Mouse (Mus musculus) macrophage (primary cell): ENCODE measurements around the gene Cfap157. TPM values are rescaled to one million over a fixed set of nuclear protein-coding genes. Genes with fewer than 3 reads are reported as not detected.
A peak's percentile ranks its signal among the peaks of the same experiment; 100 is the strongest.

Experiments used
- H3K27ac ChIP-seq: fragments of 350-480 bp; formaldehyde crosslinking; 2 replicates; pipeline ENCODE4 v1.9.0; 2021
- H3K36me3 ChIP-seq: fragments of 350-480 bp; formaldehyde crosslinking; 2 replicates; pipeline ENCODE4 v1.9.0; 2021; ENCODE audit errors: inconsistent target
- H3K4me3 ChIP-seq: fragments of 350-480 bp; formaldehyde crosslinking; 2 replicates; pipeline ENCODE4 v1.9.0; 2021; ENCODE audit errors: inconsistent target
- H3K79me2 ChIP-seq: fragments of 350-480 bp; formaldehyde crosslinking; 2 replicates; pipeline ENCODE4 v1.9.0; 2021; ENCODE audit errors: inconsistent target
- WGBS: methylation state at CpG from one replicate; pipeline ENCODE4 v1.1.7; 2026; ENCODE audit warnings: inconsistent platforms; ENCODE audit not compliant: missing documents; 5-methylcytosine and 5-hydroxymethylcytosine counted together
- polyA plus RNA-seq: library from polyadenylated mRNA; stranded (reverse); fragments of 250-400 nt; gene quantifications from 3 replicates; pipeline ENCODE4 v1.2.4, GENCODE M21; 2018; ENCODE audit warnings: inconsistent platforms

Cfap157 gene
- polyA plus RNA-seq, 1 experiment from 2014 or later, result not detected

- no peak overlapping the region for H3K4me3 ChIP-seq
- H3K27ac ChIP-seq, result no peak overlapping the region
Observed at GRCm38 (mm10) chr2:32769327-32770085, 14.7 kb downstream of the Cfap157 start.

DNA sequence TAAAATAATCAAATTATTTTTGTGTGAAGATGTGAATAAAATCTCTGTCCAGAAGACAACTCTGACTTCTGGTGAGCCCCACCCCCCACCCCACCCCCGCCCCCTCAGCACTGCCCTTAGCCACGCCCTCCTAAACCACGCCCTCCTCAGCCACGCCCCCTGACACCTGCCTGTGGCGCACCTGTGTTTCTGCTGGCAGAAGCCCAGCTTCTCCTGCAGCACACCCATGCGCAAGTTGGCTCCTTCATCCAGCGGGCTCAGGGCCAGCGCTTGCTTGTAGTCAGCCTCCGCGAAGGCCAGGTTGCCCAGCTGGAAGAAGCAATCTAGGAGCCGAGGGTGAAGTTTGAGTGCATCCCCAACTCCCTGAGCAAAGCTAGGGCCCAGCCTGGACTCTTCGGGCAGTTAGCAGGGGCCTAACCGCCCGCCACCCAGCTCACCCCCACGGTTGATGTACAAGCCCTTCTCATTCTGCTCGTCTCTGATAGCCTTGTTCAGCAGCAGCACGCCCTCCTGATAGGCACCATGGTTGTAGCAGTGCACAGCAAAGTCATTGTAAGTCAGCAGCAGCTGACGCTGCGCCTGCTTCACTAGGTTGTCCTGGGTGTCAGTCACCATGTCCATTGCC lies 15.5 kb downstream of the Cfap157 start:
- Histone ChIP-seq H3K79me2 (no peaks in the 10 kb centered on the region), H3K4me3 (no peak overlapping the region), H3K36me3 (no peaks in the 10 kb centered on the region), H3K27ac (no peak overlapping the region)
- 88% methylated on average over 16 of the region's 19 CpGs for WGBS

More at GRCm38 (mm10) chr2:32769327-32770085, 14.7 kb downstream of the Cfap157 start:
- no peaks in the 10 kb centered on the region for H3K79me2 ChIP-seq
- no peaks in the 10 kb centered on the region for H3K36me3 ChIP-seq
- 88% methylated on average over 5 of the region's 5 CpGs for WGBS

- WGBS, result 73% methylated on average over 10 of the region's 12 CpGs
- no peaks in the 10 kb centered on the region for H3K79me2 ChIP-seq
- H3K36me3 ChIP-seq, result peaks cover 12% of the 10 kb centered on the region; the same call in 1 of the 2 replicates
- H3K4me3 ChIP-seq, result no peak overlapping the region
- H3K27ac ChIP-seq, result no peak overlapping the region
Observed at GRCm38 (mm10) chr2:32767241-32767640, 17.0 kb downstream of the Cfap157 start.

- H3K27ac ChIP-seq, result no peak overlapping the region
- no peak overlapping the region for H3K4me3 ChIP-seq
- peaks cover 31% of the 10 kb centered on the region; the same call in 1 of the 2 replicates for H3K36me3 ChIP-seq
- H3K79me2 ChIP-seq, result no peaks in the 10 kb centered on the region; the same call in 1 of the 2 replicates
- WGBS, result 68% methylated on average over 3 of the region's 3 CpGs
Observed at GRCm38 (mm10) chr2:32763353-32763752, 20.9 kb downstream of the Cfap157 start.

DNA sequence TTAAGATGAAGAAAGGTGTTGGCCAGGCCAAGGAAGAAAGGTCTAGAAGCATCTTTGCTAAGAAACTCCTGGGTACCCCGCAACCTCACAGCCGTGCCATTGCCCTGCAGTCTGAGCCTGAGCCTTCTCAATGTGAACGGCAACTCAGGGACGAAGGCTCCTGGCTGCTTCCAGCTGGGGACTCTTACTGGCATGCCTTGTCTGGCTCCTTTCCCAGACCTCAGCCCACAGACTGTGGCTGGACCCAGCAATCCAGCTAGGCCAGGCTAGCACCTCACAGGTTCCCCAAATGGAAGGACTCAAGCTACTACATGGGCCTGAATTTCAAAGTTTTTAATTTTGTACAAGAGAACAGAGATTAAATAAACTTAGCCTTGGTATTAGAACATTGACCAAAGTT lies 22.4 kb downstream of the Cfap157 start:
- no peak overlapping the region for H3K27ac ChIP-seq
- 96% methylated on average over 4 of the region's 4 CpGs for WGBS
- H3K36me3 ChIP-seq, result peaks cover 31% of the 10 kb centered on the region; the same call in 1 of the 2 replicates
- H3K4me3 ChIP-seq, result no peak overlapping the region
- H3K79me2 ChIP-seq, result no peaks in the 10 kb centered on the region; the same call in 1 of the 2 replicates

GRCm38 (mm10) chr2:32761361-32761760 lies 22.9 kb downstream of the Cfap157 start:
- peaks cover 31% of the 10 kb centered on the region; the same call in 1 of the 2 replicates for H3K36me3 ChIP-seq
- H3K79me2 ChIP-seq, result no peaks in the 10 kb centered on the region; the same call in 1 of the 2 replicates
- no peak overlapping the region for H3K27ac ChIP-seq
- WGBS, result 95% methylated on average over 14 of the region's 14 CpGs
- H3K4me3 ChIP-seq, result no peak overlapping the region

DNA sequence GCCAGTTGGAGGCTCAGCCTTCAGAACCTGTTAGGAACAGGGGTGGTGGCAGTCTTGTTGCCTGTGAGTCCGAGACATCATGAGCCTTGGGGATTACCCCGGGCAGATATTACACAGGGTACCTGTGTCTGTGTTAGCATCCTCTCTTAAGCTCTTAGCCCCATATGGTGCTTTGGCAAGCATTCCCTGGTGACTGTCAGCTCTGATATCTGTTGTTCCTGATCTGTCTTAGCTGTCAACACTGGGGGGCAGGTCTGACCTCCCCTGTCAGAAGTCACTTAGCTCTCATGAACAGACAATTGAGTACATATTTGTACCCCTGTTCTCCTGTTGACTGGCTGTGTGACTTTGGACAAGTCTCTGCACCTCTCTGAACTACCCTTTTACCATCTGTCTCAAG lies 25.2 kb downstream of the Cfap157 start:
- Histone ChIP-seq H3K36me3 (peaks cover 39% of the 10 kb centered on the region), H3K27ac (no peak overlapping the region), H3K79me2 (no peaks in the 10 kb centered on the region; the same call in 1 of the 2 replicates), H3K4me3 (no peak overlapping the region)
- WGBS, result 96% methylated on average over 2 of the region's 2 CpGs

GRCm38 (mm10) chr2:32758503-32758902 lies 25.7 kb downstream of the Cfap157 start:
- H3K79me2 ChIP-seq, result no peaks in the 10 kb centered on the region; the same call in 1 of the 2 replicates
- no peak overlapping the region for H3K4me3 ChIP-seq
- WGBS, result 96% methylated on average over 5 of the region's 8 CpGs
- H3K27ac ChIP-seq, result no peak overlapping the region
- peaks cover 44% of the 10 kb centered on the region for H3K36me3 ChIP-seq

- Histone ChIP-seq H3K4me3 (peak within 1 kb of the TSS; percentile 28), H3K27ac (no peak within 1 kb of the TSS), H3K36me3 (peaks cover 44% of the 10 kb centered on the region), H3K79me2 (no peaks in the 10 kb centered on the region; the same call in 1 of the 2 replicates)
- 1% methylated on average over 57 of the region's 66 CpGs for WGBS
Observed at GRCm38 (mm10) chr2:32757056-32757845, 27.0 kb downstream of the Cfap157 start, which contains the start of gene Tor2a. TSS of gene Tor2a (plus strand) at chr2:32757234.

GRCm38 (mm10) chr2:32756674-32757055 lies 27.6 kb downstream of the Cfap157 start:
- 42% methylated on average over 6 of the region's 6 CpGs for WGBS
- Histone ChIP-seq H3K79me2 (no peaks in the 10 kb centered on the region; the same call in 1 of the 2 replicates), H3K36me3 (peaks cover 44% of the 10 kb centered on the region), H3K27ac (no peak overlapping the region), H3K4me3 (no peak overlapping the region)

DNA sequence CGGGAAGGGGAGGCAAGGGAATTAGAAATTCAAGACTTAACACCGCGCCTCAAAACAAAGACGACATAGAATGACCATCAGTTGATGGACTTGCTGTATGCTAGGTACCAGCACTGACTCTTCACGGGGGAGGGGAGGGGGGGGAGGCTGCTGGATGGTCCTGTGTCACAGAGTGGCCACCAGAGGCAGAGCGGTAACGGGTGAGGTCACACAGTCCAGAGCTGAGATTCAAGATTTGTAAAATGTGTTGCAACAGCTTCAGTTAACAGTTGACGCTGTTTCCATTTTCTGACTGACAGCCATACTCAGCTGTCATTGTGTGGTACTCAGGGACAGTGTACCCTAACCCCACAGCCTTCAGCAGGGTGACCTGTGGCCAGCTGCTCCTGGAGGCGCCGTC lies 32.0 kb downstream of the Cfap157 start:
- Histone ChIP-seq H3K36me3 (peaks cover 62% of the 10 kb centered on the region), H3K27ac (no peak overlapping the region), H3K79me2 (no peaks in the 10 kb centered on the region), H3K4me3 (no peak overlapping the region)
- 80% methylated on average over 8 of the region's 10 CpGs for whole genome bisulfite sequencing

DNA sequence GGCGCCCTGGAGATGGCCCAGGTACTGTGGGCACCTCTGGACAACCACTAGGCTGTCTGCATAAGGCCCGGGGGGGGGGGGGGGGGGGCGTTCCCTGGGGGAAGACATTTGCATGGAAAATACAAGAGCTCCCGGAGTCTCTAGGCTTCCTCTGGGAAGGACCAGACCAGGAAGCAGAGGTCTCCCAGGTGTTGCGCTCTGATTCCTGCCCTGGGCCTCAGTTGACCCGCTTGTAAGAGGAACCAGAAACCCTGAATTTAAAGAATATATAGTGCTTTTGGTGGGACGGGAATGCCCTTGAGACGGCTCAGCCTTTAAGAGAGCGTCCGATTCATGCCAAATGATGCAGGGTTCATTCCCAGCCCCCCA lies 32.6 kb downstream of the Cfap157 start:
- no peak overlapping the region for H3K27ac ChIP-seq
- no peak overlapping the region for H3K4me3 ChIP-seq
- peaks cover 68% of the 10 kb centered on the region for H3K36me3 ChIP-seq

DNA sequence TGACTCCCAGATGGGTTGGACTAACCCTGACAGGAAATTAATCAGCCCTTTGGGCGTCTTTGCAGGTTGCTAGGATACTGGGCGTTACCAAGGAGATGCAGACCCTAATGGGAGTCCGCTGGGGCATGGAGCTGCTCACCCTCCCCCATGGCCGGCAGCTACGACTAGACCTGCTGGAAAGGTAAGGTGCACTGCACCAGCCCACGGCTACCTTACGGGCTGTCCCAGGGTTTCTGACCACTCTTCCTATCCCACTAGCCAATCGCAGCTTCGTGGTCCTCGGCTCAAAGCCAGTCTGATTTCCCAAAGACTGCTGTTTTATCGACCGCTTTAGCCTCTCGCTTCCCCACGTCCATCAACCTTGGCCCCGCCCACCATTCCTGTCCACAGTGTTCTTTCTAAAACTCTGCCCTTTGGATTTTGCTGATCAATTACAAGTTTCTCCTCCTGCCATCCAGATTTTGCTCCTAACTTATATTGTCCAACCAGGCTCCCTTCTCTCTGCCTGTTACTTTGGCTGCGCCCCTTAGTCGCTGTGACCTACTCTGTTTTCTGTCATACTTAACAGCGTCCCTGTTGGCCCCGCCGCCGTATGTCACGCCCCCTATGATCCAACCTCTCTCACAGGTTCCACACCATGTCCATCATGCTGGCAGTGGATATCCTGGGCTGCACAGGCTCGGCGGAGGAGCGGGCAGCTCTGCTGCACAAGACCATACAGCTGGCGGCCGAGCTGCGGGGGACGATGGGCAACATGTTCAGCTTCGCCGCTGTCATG lies 33.2 kb downstream of the Cfap157 start:
- H3K4me3 ChIP-seq, result no peak overlapping the region
- H3K79me2 ChIP-seq, result no peaks in the 10 kb centered on the region
- 94% methylated on average over 27 of the region's 31 CpGs for WGBS
- peaks cover 73% of the 10 kb centered on the region for H3K36me3 ChIP-seq
- no peak overlapping the region for H3K27ac ChIP-seq

More for the DNA sequence above, 32.6 kb downstream of the Cfap157 start:
- 98% methylated on average over 7 of the region's 10 CpGs for WGBS
- no peaks in the 10 kb centered on the region for H3K79me2 ChIP-seq

GRCm38 (mm10) chr2:32750199-32750598 lies 34.0 kb downstream of the Cfap157 start:
- Histone ChIP-seq H3K27ac (no peak overlapping the region), H3K79me2 (no peaks in the 10 kb centered on the region), H3K36me3 (peaks cover 82% of the 10 kb centered on the region), H3K4me3 (no peak overlapping the region)
- WGBS, result 65% methylated on average over 7 of the region's 7 CpGs
